Mouse (Mus musculus) C2C12 (cell line): ENCODE data around the gene Pex6.

Experiments used
- CTCF ChIP-seq: IDR thresholded peaks from one replicate; pipeline ENCODE4 v1.5.1; 2011; ENCODE audit not compliant: control insufficient read depth, insufficient read depth, insufficient read length
- MAX ChIP-seq: IDR thresholded peaks from one replicate; pipeline ENCODE4 v1.6.1; 2011; ENCODE audit warnings: mild to moderate bottlenecking, control low read depth
- MYOG ChIP-seq: IDR thresholded peaks from one replicate; pipeline ENCODE4 v1.6.1; 2011; ENCODE audit not compliant: control insufficient read depth, insufficient read length; ENCODE audit errors: extremely low read depth
- USF1 ChIP-seq: IDR thresholded peaks from one replicate; pipeline ENCODE4 v1.6.1; 2011; ENCODE audit warnings: low read depth, mild to moderate bottlenecking, control low read depth, moderate library complexity

DNA sequence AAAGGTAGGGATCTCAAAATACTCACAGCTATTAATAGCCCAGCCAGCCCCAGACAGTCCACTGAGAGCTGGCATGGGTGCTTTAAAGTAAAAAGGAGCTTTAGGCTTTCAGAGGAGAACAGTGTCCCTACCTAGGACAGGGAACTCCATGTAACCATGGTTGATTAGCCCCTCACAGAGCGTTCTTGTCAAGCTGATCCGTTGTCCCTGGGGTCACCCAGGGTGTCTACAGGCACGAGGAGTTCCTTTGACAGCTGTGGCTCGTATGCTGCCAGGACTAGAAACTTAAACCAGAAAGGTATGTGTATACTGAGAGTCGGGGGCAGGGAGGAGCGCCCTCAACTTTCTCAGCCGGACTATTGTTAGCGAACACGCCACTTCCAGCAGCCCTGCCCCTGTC lies 32.4 kb upstream of the Pex6 start:
- TF ChIP-seq MYOG: no peak
- TF ChIP-seq USF1: no peak
- TF ChIP-seq CTCF: no peak
- no peak for TF ChIP-seq MAX
